Mouse (Mus musculus) frontal cortex, adult (tissue): ENCODE data around the gene Dxo.

Experiments used
- ATAC-seq: cut with Nextera tagmentation; 2 replicates; pipeline ENCODE4 v1.9.2; 2017; ENCODE audit warnings: mild to moderate bottlenecking, moderate library complexity, mixed read lengths; ENCODE audit not compliant: low TSS enrichment

Dxo gene

GRCm38 (mm10) chr17:34881683-34882310 lies 45.0 kb downstream of the Dxo start, which contains the start of gene Gm20547:
Gm20547 (minus strand) TSS chr17:34882042.
- ATAC-seq, result no peak

DNA sequence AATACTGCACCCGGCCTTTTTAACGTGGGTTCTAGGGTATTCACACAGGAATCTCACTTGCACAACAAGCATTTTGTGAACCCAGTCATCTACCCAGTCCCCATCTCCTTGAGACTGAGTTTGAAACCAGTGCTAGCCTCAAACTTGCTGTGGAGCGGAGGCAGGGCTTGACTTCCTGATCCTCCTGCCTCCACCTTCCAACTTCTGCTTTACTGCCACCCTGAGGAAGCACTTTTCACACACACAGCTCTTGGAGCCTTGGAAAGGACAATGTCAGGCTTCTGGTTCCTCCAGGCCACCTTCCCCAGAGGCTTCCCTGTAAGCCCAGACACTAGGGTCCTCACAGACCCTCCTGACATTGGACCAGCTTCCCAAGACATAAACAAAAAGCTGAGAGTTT lies 46.5 kb downstream of the Dxo start:
- no peak for ATAC-seq

GRCm38 (mm10) chr17:34884704-34885103 lies 47.9 kb downstream of the Dxo start:
- ATAC-seq, result no peak

DNA sequence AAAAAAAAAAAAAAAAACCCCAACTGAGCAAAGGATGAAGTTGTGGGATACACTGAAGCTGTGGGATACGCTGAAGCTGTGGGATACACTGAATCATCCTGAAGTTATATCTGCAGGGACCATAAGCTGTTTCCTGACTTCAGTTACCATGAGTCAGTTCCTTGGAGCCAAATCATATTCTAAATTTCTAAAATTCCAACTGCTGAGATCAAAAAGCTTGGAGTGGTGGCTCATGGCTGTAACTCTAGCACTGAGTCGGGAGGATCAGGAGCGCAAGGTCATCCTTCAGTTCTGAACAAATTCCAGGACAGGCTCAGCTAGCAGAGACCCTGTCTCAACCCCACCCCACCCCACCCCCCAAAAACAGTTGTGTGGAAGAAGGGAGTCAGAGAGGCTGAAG lies 48.8 kb downstream of the Dxo start:
- ATAC-seq, result no peak

DNA sequence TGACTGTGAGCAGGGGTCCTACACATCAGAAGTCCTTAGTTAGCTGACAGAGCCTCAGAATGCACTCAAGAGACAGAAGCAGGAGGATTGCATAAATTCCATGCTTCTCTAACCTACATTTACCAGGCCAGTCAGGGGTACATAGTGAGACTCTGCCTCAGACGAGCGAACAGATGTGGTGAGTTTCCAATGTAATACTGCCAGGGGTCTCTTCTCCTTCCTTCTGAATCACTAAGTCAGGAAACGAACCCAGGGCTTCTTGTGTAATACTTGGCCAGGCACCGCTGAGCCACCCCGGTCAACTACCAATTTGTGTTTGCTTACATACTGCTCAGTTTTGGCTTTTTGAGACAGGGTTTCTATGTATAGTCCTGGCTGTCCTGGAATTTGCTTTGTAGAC lies 51.1 kb downstream of the Dxo start:
- no peak for ATAC-seq
